Mouse (Mus musculus): ENCODE results near the gene Ppbp. TPM values are rescaled to one million over a fixed set of nuclear protein-coding genes. Genes with fewer than 3 reads are reported as not detected.
"Not testable (repeated sequence)": the region's sequence is repeated elsewhere in the genome, so short reads cannot be mapped to it uniquely, and the experiment has no call there.

Gene Ppbp
- total RNA-seq, 1 experiment from 2014 or later = 5.4 TPM

GRCm38 (mm10) chr5:90777621-90778020, 9.3 kb downstream of the Ppbp start:
- no peak for ATAC-seq (replicated peaks in 1 of 2; ENCODE audit: insufficient read depth in 1 of 2, low FRiP score in 2 of 2, low TSS enrichment in 1 of 2, low read depth in 1 of 2, poor library complexity in 2 of 2, severe bottlenecking in 2 of 2)

GRCm38 (mm10) chr5:90778856-90779255, 10.5 kb downstream of the Ppbp start:
- ATAC-seq (replicated peaks in 1 of 2; ENCODE audit: insufficient read depth in 1 of 2, low FRiP score in 2 of 2, low TSS enrichment in 1 of 2, low read depth in 1 of 2, poor library complexity in 2 of 2, severe bottlenecking in 2 of 2) = no peak

- no peak for ATAC-seq (replicated peaks in 1 of 2; ENCODE audit: insufficient read depth in 1 of 2, low FRiP score in 2 of 2, low TSS enrichment in 1 of 2, low read depth in 1 of 2, poor library complexity in 2 of 2, severe bottlenecking in 2 of 2)
Measured at GRCm38 (mm10) chr5:90783697-90784096, 15.4 kb downstream of the Ppbp start.

GRCm38 (mm10) chr5:90785659-90786588, 17.6 kb downstream of the Ppbp start, which contains the start of gene Cxcl3:
TSS of gene Cxcl3 (plus strand) at chr5:90786103.
- peak; percentile 44 to 46; a peak in 3 of 4 replicates for ATAC-seq (replicated peaks in 1 of 2; ENCODE audit: insufficient read depth in 1 of 2, low FRiP score in 2 of 2, low TSS enrichment in 1 of 2, low read depth in 1 of 2, poor library complexity in 2 of 2, severe bottlenecking in 2 of 2)

- no peak for ATAC-seq (replicated peaks in 1 of 2; ENCODE audit: insufficient read depth in 1 of 2, low FRiP score in 2 of 2, low TSS enrichment in 1 of 2, low read depth in 1 of 2, poor library complexity in 2 of 2, severe bottlenecking in 2 of 2)
Measured at GRCm38 (mm10) chr5:90788114-90788513, 19.8 kb downstream of the Ppbp start.

GRCm38 (mm10) chr5:90789306-90790073, 21.2 kb downstream of the Ppbp start:
- ATAC-seq (replicated peaks in 1 of 2; ENCODE audit: insufficient read depth in 1 of 2, low FRiP score in 2 of 2, low TSS enrichment in 1 of 2, low read depth in 1 of 2, poor library complexity in 2 of 2, severe bottlenecking in 2 of 2) = peak; percentile 74 to 83

GRCm38 (mm10) chr5:90790074-90790502, 21.8 kb downstream of the Ppbp start:
- peak in 1 of 2 experiments; percentile 5; a peak in 1 of 4 replicates for ATAC-seq (replicated peaks in 1 of 2; ENCODE audit: insufficient read depth in 1 of 2, low FRiP score in 2 of 2, low TSS enrichment in 1 of 2, low read depth in 1 of 2, poor library complexity in 2 of 2, severe bottlenecking in 2 of 2)

GRCm38 (mm10) chr5:90794195-90794625, 25.9 kb downstream of the Ppbp start, which contains the start of gene Cxcl15:
TSS of gene Cxcl15 (plus strand) at chr5:90794534.
- no peak for ATAC-seq (replicated peaks in 1 of 2; ENCODE audit: insufficient read depth in 1 of 2, low FRiP score in 2 of 2, low TSS enrichment in 1 of 2, low read depth in 1 of 2, poor library complexity in 2 of 2, severe bottlenecking in 2 of 2)

- ATAC-seq (replicated peaks in 1 of 2; ENCODE audit: insufficient read depth in 1 of 2, low FRiP score in 2 of 2, low TSS enrichment in 1 of 2, low read depth in 1 of 2, poor library complexity in 2 of 2, severe bottlenecking in 2 of 2) = not testable (repeated sequence)
Measured at GRCm38 (mm10) chr5:90795392-90795791, 27.1 kb downstream of the Ppbp start.

GRCm38 (mm10) chr5:90804574-90804973, 36.3 kb downstream of the Ppbp start:
- ATAC-seq (replicated peaks in 1 of 2; ENCODE audit: insufficient read depth in 1 of 2, low FRiP score in 2 of 2, low TSS enrichment in 1 of 2, low read depth in 1 of 2, poor library complexity in 2 of 2, severe bottlenecking in 2 of 2) = 0 out of 4 replicates have a peak, but pooled peaks of 1 of the 2 experiments have one; percentile 42

- ATAC-seq (replicated peaks in 1 of 2; ENCODE audit: insufficient read depth in 1 of 2, low FRiP score in 2 of 2, low TSS enrichment in 1 of 2, low read depth in 1 of 2, poor library complexity in 2 of 2, severe bottlenecking in 2 of 2) = no peak
Measured at GRCm38 (mm10) chr5:90806050-90806449, 37.7 kb downstream of the Ppbp start.

GRCm38 (mm10) chr5:90807176-90807950, 39.0 kb downstream of the Ppbp start:
- ATAC-seq (replicated peaks in 1 of 2; ENCODE audit: insufficient read depth in 1 of 2, low FRiP score in 2 of 2, low TSS enrichment in 1 of 2, low read depth in 1 of 2, poor library complexity in 2 of 2, severe bottlenecking in 2 of 2) = no peak

Other genes starting within 250 kb of the Ppbp start
- gene Afm, start 249.6 kb upstream of the Ppbp start, total RNA-seq (2017) = 0.15 and 0.25 TPM in 2 replicates
- gene 5830473C10Rik, start 207.4 kb upstream of the Ppbp start, total RNA-seq (2017) = not detected in 2 replicates
- gene Rassf6, start 127.9 kb upstream of the Ppbp start, total RNA-seq (2017) = 2.0 and 5.3 TPM in 2 replicates
- not detected in 2 replicates for gene Cxcl5, start 9.2 kb upstream of the Ppbp start, total RNA-seq (2017)
- gene Pf4, start 3.9 kb downstream of the Ppbp start, total RNA-seq (2017) = 41.8 and 64.8 TPM in 2 replicates
- 0.69 TPM in 1 of 2 replicates, not detected in the other for gene Cxcl3, start 17.6 kb downstream of the Ppbp start, total RNA-seq (2017)
- gene Cxcl15, start 26.0 kb downstream of the Ppbp start, total RNA-seq (2017) = 0.13 TPM in 1 of 2 replicates, not detected in the other
- gene Cxcl1, start 122.7 kb downstream of the Ppbp start, total RNA-seq (2017) = not detected in 2 replicates
- gene Cxcl2, start 135.4 kb downstream of the Ppbp start, total RNA-seq (2017) = 59.1 and 228 TPM in 2 replicates
- 25.7 and 26.4 TPM in 2 replicates for gene Mthfd2l, start 162.6 kb downstream of the Ppbp start, total RNA-seq (2017)

All from hematopoietic stem cell, adult 5-6 weeks (primary cell).